Mouse (Mus musculus) liver, adult 2 months (tissue): ENCODE data around the gene Cdc42. TPM values are rescaled to one million over a fixed set of nuclear protein-coding genes. Genes with fewer than 3 reads are reported as not detected.

Experiments used
- DNase-seq: peaks from one replicate; pipeline ENCODE4 v3.0.0-alpha.2; 2011; ENCODE audit warnings: low read depth, low spot score; ENCODE audit errors: extremely low read depth
- H3K27ac ChIP-seq: fragments of 200-500 bp; replicated peaks from 2 replicates; pipeline ENCODE4 v1.5.1; 2012; ENCODE audit warnings: low read depth, mild to moderate bottlenecking, control low read depth, inconsistent platforms, low read length; ENCODE audit not compliant: insufficient read depth
- H3K27me3 ChIP-seq: fragments of 200-500 bp; 2 replicates; pipeline ENCODE4 v1.6.1; 2012; ENCODE audit warnings: mild to moderate bottlenecking, moderate library complexity, low read length, inconsistent platforms; ENCODE audit not compliant: control insufficient read depth, insufficient read depth
- H3K36me3 ChIP-seq: fragments of 200-500 bp; 2 replicates; pipeline ENCODE4 v1.6.1; 2012; ENCODE audit warnings: low read length, inconsistent platforms; ENCODE audit not compliant: control insufficient read depth, insufficient read depth
- H3K4me1 ChIP-seq: fragments of 200-500 bp; 2 replicates; pipeline ENCODE4 v1.6.1; 2011; ENCODE audit warnings: low read length; ENCODE audit not compliant: control insufficient read depth, insufficient read depth
- H3K4me3 ChIP-seq: fragments of 200-500 bp; 2 replicates; pipeline ENCODE4 v1.5.1; 2011; ENCODE audit warnings: low read depth, mild to moderate bottlenecking, control low read depth, low read length, moderate library complexity; ENCODE audit not compliant: insufficient read depth
- H3K79me2 ChIP-seq: fragments of 200-500 bp; 2 replicates; pipeline ENCODE4 v1.6.1; 2012; ENCODE audit warnings: inconsistent platforms, mild to moderate bottlenecking, low read length, moderate library complexity; ENCODE audit not compliant: control insufficient read depth, insufficient read depth
- H3K9ac ChIP-seq: fragments of 200-500 bp; 2 replicates; pipeline ENCODE4 v1.6.1; 2012; ENCODE audit warnings: low read depth, mild to moderate bottlenecking, control low read depth, inconsistent platforms, low read length
- CTCF ChIP-seq: fragments of 200-500 bp; IDR thresholded peaks from 2 replicates; pipeline ENCODE4 v1.5.1; 2011; ENCODE audit warnings: low read depth, low read length, control low read depth
- POLR2A ChIP-seq: fragments of 200-500 bp; IDR thresholded peaks from 2 replicates; pipeline ENCODE4 v1.6.1; 2011; ENCODE audit warnings: low read length, control low read depth; ENCODE audit not compliant: insufficient read depth; ENCODE audit errors: extremely low read depth
- WGBS: fragments of 180-500 bp; shearing (Covaris S2); methylation state at CpG from one replicate; pipeline ENCODE4 v1.1.7; 2018; 5-methylcytosine and 5-hydroxymethylcytosine counted together
- polyA plus RNA-seq: library from polyadenylated mRNA; depleted of rRNA; stranded (reverse); fragments of >200 nt; gene quantifications from 2 replicates; pipeline ENCODE4 v1.2.3, GENCODE M21; 2012; rRNA removed
- total RNA-seq: library from RNA; depleted of rRNA; stranded (reverse); fragments of >200 nt; gene quantifications from 2 replicates; pipeline ENCODE4 v1.2.3, GENCODE M21; 2014; rRNA removed

Gene Cdc42
- total RNA-seq (124 and 131 TPM in 2 replicates), polyA plus RNA-seq (35.8 and 36.9 TPM in 2 replicates)

DNA sequence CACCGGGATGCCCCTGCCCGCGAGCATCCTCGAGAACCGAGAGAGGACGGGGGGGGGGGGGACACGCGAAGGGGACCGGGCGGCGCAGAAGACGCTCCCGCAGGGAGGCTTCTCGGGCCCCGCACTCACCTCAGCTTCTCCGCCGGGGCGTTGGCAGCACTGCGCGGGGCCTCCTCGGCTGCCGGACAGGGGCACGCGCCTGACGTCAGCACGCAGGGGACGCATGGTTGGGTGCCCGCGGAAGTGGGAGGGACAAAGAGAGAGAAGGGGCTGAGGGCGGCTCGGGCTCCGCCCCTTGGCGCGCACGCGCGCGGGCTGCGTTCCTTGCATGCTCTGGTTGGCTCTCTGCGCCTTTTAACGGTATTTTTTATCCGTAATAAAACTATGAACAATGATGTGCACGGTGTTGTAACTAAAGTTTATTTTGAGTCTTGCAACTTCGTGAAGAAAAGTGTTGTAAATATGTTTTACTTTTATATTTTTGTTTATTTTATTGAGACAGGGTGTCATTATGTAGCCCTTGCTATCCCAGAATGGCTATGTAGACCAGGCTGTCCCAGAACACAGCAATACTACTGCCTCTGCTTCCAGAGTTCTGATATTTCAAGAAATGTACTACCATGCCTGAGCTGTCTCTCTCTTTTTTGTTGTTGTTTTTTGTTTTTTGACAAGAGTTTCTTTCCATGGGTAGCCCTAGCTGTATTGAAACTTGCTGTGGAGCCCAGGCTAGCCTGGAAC is at the start of gene Cdc42:
Cdc42 (minus strand) TSS at position 204 of the 738 bp plus-strand sequence.
- peaks cover 2% of the 10 kb centered on the region for H3K36me3 ChIP-seq
- H3K9ac ChIP-seq: peak within 1 kb of the TSS; percentile 100
- H3K27ac ChIP-seq: peak within 1 kb of the TSS; percentile 98
- WGBS: under 1% methylated on average over 39 of the region's 44 CpGs
- no peaks in the 10 kb centered on the region for H3K27me3 ChIP-seq
- H3K79me2 ChIP-seq: peaks cover 25% of the 10 kb centered on the region
- peak; percentile 80 for DNase-seq
- TF ChIP-seq CTCF (no peak), POLR2A (peak; percentile 92)
- peak within 1 kb of the TSS; percentile 97 for H3K4me3 ChIP-seq
- H3K4me1 ChIP-seq: peaks cover 11% of the 10 kb centered on the region

DNA sequence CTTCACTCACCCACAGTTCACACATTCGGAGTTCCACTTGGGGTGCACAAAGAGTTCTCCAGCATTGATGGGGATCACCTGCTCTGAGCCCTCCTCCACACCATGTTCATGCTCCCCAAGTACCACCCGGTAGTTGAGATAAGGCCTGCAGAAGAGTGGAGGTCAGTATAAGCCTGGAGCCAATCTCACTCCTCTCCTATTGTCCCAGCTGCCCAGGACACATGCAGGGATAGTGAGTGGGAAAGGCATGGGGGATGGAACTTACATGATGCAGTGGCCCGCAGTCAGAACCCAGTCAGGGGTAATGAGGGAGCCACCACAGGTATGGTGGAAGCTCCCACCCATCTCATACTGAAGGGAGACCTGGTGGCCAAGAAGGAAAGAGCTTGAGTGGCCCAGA is 48.1 kb upstream of the Cdc42 start:
- H3K4me1 ChIP-seq: no peaks in the 10 kb centered on the region
- H3K4me3 ChIP-seq: no peak overlapping the region
- no peak overlapping the region for H3K9ac ChIP-seq
- DNase-seq: no peak
- no peaks in the 10 kb centered on the region for H3K36me3 ChIP-seq
- H3K27me3 ChIP-seq: no peaks in the 10 kb centered on the region
- 92% methylated on average over 3 of the region's 3 CpGs for WGBS
- H3K79me2 ChIP-seq: no peaks in the 10 kb centered on the region
- no peak for TF ChIP-seq POLR2A
- no peak for TF ChIP-seq CTCF
- H3K27ac ChIP-seq: no peak overlapping the region

DNA sequence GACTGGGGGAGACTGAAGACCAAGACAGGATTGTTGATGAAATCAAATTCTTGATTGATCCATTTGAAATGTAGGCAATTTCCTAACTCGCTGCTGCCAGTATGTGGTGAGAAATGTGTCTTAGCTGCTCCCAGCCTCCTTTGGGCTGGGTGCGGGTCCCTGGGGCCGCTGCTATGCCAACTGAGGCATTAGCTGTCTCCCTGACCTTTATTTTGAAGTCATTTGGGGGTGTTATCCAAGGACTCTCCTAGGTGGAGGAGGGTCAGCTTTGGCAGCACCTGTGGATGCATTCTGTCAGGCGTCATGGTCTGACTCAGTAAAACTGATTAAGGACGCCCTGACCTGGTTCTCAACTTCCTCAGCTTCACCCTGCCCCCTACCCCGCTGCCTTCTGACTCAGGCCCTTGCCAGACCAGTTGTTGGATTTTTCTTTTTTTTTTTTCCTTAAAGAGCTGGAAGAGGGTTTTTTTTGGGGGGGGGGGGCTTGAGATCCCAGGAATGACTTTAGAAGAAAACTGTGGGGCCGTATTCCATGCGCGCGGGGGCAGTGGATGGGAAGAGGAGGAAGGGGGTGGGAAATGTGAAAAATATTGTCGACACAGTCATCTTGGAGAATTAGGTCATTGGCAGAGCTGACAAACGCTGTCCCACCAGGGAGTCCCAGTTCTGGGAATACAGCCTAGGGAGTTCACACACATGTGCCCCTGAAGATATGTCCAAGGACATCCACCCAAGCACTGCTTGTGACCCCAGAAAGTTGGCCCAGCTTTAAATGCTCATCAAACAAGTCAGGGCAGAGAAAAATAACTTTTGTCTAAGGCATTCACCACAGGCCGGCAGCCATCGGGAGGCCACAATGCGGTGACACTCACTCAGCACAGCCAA is 39.4 kb upstream of the Cdc42 start:
- DNase-seq: peak; percentile 35
- Histone ChIP-seq H3K4me3 (no peak overlapping the region), H3K36me3 (no peaks in the 10 kb centered on the region), H3K27ac (no peak overlapping the region), H3K79me2 (no peaks in the 10 kb centered on the region), H3K27me3 (no peaks in the 10 kb centered on the region), H3K9ac (no peak overlapping the region), H3K4me1 (no peaks in the 10 kb centered on the region)
- 72% methylated on average over 15 of the region's 15 CpGs for WGBS
- no peak for TF ChIP-seq POLR2A
- no peak for TF ChIP-seq CTCF

DNA sequence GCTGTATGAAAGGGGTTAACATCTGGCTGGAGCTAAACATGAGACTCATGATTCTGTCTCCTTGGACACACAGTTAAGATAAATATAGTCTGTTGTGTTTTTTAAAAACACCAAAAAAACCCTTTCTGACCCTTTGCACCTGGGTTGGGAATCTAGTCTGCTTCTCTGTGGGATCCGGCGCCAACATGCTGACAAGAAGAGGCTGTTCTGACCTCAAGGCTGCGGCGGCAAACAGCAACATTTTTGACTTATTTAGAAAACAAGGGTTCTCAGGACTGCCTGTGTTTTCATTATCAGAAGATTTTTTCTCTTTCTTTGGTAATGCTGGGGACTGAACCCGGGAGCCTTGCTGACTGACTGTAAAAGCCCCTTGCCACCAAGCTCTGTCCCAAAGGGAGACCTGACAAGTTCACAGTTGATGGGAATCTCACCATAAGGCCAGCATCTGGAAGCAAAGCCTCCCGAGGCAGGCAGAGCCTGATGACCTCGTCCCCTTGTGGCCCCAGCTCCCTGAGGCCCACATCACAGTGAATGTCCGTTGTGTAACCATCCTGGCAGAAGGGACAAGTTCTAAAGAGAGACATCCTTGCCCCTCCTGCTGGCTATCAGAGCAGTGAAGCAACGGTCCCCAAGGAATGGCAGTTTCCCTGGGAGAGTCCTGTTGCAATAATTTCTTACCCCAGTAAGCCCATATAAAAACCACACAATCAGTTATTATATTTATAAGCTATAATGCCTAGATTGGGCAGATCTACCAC is 36.0 kb upstream of the Cdc42 start:
- 64% methylated on average over 9 of the region's 9 CpGs for WGBS
- no peak for DNase-seq
- H3K36me3 ChIP-seq: no peaks in the 10 kb centered on the region
- no peak for TF ChIP-seq POLR2A
- TF ChIP-seq CTCF: no peak
- no peaks in the 10 kb centered on the region for H3K27me3 ChIP-seq
- no peak overlapping the region for H3K9ac ChIP-seq
- peaks cover 7% of the 10 kb centered on the region for H3K4me1 ChIP-seq
- H3K27ac ChIP-seq: no peak overlapping the region
- no peak overlapping the region for H3K4me3 ChIP-seq
- H3K79me2 ChIP-seq: no peaks in the 10 kb centered on the region

DNA sequence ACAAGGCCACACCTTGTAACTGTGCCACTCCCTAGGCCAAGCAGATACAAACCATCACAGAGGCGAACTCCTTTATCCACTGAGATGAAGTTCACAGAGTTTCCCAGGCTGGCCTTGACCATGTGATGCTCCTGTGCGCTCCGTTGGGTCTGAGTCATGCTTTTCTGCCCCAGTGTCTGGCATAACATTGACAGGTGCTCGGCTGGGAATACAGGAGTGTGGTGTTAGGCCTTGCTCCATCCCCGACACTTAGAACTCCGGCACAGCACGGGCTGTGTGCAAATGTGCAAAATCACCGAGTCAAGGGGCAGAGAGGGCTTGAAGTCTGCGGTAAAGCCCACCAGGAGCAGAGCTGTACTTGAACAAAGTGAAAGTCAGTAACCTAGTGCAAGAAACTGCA is 35.4 kb upstream of the Cdc42 start:
- Histone ChIP-seq H3K79me2 (no peaks in the 10 kb centered on the region), H3K27ac (no peak overlapping the region), H3K9ac (no peak overlapping the region), H3K27me3 (no peaks in the 10 kb centered on the region), H3K4me1 (peaks cover 7% of the 10 kb centered on the region), H3K36me3 (no peaks in the 10 kb centered on the region), H3K4me3 (no peak overlapping the region)
- DNase-seq: no peak
- TF ChIP-seq POLR2A (no peak), CTCF (no peak)
- 87% methylated on average over 9 of the region's 9 CpGs for WGBS
